Mouse (Mus musculus) liver, embryonic 14.5 days (tissue): Measurements from ENCODE around the gene Trim41.

Experiments used
- CTCF ChIP-seq: IDR thresholded peaks from 2 replicates; pipeline ENCODE4 v1.5.1; 2016; ENCODE audit warnings: antibody characterized with exemption, low read depth, control low read depth
- EP300 ChIP-seq: IDR thresholded peaks from 2 replicates; pipeline ENCODE4 v1.6.1; 2016; ENCODE audit warnings: antibody characterized with exemption, low read depth

DNA sequence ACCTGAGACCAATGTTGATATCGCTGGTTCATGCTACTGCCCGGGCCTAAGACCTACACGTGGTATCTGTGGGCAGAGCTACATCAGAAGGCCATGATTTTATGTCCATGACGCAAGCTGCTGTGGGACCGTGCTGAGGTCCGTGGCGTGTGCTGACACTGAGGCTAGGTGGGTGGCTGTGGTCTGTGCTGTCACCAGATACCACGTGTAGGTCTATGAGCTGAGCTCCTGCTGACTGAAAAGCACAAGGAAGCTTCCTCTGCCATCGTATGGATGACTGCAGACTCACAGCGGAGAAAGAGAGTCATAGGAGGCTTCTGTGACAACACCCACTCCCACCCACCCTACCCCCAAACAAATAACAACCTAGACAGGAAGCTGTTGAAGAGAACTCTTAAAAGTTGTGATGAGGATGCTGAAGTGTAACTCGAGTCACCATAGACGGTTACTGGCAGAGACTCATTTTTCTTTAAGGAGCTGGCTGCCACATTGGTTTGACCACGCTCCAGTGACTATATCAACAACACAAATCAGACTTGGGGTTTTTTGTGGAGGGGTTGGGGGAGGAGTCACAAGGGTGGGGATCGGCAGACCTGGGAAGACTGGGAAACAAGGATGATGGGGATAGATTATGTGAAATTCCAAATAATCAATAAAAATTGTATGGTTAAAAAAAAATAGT, 49.8 kb downstream of the Trim41 start:
- TF ChIP-seq CTCF (no peak), EP300 (no peak)
